Mouse (Mus musculus): ENCODE measurements around the gene Aprt.

DNA sequence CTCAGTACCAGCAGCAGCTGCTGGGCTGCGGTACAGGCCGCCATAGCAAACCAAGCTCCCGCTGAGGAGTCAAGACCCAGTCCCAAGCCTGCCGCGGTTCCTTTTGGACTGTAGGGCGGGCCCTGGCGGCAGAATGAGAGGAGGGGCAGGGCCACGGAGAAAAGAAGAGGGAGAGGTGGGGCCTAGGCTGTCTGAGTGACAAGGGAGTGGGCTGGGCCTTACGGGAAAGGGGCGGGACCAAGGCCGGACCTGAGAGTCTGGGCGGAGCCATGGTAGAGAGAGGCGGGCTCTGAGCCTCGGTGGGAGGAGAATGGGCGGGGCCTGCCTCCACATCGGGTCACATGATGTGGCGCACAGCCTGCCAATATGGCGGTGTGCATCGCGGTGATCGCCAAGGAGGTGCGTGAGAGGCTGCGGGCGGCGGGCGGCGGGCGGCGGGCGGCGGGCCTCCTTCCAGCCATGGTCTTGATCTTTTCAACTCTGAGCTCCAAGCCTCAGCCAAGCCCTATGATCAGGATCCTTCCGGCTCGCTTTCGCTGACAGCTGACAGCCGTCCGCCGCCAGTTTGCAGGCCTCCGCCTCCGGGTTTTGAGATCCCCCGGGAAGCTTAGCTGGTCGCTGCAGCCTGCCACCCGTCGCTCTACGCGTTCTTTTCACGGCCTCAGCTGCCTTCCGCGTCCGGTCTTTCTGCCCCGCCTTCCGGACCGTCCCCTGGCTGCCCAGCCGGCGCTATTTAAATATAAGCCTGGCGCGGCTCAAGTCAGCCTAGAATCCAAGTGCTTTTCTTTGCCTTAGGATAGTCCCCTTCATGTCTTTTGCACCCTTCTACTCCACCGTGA, 34.8 kb upstream of the Aprt start, which contains the start of the genes Galns and Trappc2l:
- TF ChIP-seq CTCF (IDR thresholded peaks at IDR 0.05; ENCODE audit: low read depth) (peak; percentile 76), EP300 (IDR thresholded peaks at IDR 0.05; ENCODE audit: low read depth) (no peak)
